Mouse (Mus musculus): ENCODE measurements around the gene Wiz. TPM values are rescaled to one million over a fixed set of nuclear protein-coding genes. Genes with fewer than 3 reads are reported as not detected.

Wiz gene
- total and polyA plus RNA-seq, 2 experiments from 2014 or later, result 28.4 to 56.8 TPM

- DNase-seq (ENCODE audit: low spot score), result peak; percentile 19
- 25% methylated on average over 6 of the region's 6 CpGs for WGBS
These were observed 67.4 kb downstream of the Wiz start for GRCm38 (mm10) chr17:32321836-32322235.

GRCm38 (mm10) chr17:32321390-32321734, 67.9 kb downstream of the Wiz start:
- peak; percentile 42 for TF ChIP-seq CTCF (IDR thresholded peaks at IDR 0.05; ENCODE audit: low read depth)
- WGBS, result 0% methylated on average over 23 of the region's 23 CpGs
- Histone ChIP-seq H3K4me3 (ENCODE audit: low read length) (peak overlapping the region; percentile 90), H3K9me3 (ENCODE audit: low read length) (no peaks in the 10 kb centered on the region), H3K4me2 (ENCODE audit: low read depth, low read length) (peak overlapping the region; percentile 71), H3K9ac (replicated peaks; ENCODE audit: low read length) (peak overlapping the region; percentile 78), H3K27ac (peak overlapping the region; percentile 98), H3K36me3 (ENCODE audit: insufficient read depth, low read length) (peaks cover 21% of the 10 kb centered on the region; the same call in 1 of the 2 replicates), H3K27me3 (ENCODE audit: insufficient read depth, low read length) (no peaks in the 10 kb centered on the region), H3K4me1 (ENCODE audit: insufficient read depth, low read length) (no peaks in the 10 kb centered on the region; the same call in 1 of the 2 replicates)
- DNase-seq (ENCODE audit: low spot score), result no peak
- ATAC-seq, result peak; percentile 75

More at GRCm38 (mm10) chr17:32321836-32322235, 67.4 kb downstream of the Wiz start:
- Histone ChIP-seq H3K27me3 (ENCODE audit: insufficient read depth, low read length) (no peaks in the 10 kb centered on the region), H3K27ac (peak overlapping the region; percentile 98), H3K9ac (replicated peaks; ENCODE audit: low read length) (peak overlapping the region; percentile 78), H3K36me3 (ENCODE audit: insufficient read depth, low read length) (peaks cover 17% of the 10 kb centered on the region; the same call in 1 of the 2 replicates), H3K4me3 (ENCODE audit: low read length) (peak overlapping the region; percentile 90), H3K4me2 (ENCODE audit: low read depth, low read length) (peak overlapping the region; percentile 71), H3K9me3 (ENCODE audit: low read length) (no peaks in the 10 kb centered on the region), H3K4me1 (ENCODE audit: insufficient read depth, low read length) (no peaks in the 10 kb centered on the region; the same call in 1 of the 2 replicates)
- TF ChIP-seq CTCF (IDR thresholded peaks at IDR 0.05; ENCODE audit: low read depth), result no peak
- ATAC-seq, result no peak

- TF ChIP-seq CTCF (IDR thresholded peaks at IDR 0.05; ENCODE audit: low read depth), result no peak; the same call in 1 of the 2 replicates
- Histone ChIP-seq H3K27ac (peak within 1 kb of the TSS; percentile 98), H3K4me3 (ENCODE audit: low read length) (peak within 1 kb of the TSS; percentile 90), H3K4me2 (ENCODE audit: low read depth, low read length) (peak within 1 kb of the TSS; percentile 71), H3K27me3 (ENCODE audit: insufficient read depth, low read length) (no peaks in the 10 kb centered on the region), H3K4me1 (ENCODE audit: insufficient read depth, low read length) (no peaks in the 10 kb centered on the region; the same call in 1 of the 2 replicates), H3K9me3 (ENCODE audit: low read length) (no peaks in the 10 kb centered on the region), H3K36me3 (ENCODE audit: insufficient read depth, low read length) (peaks cover 21% of the 10 kb centered on the region; the same call in 1 of the 2 replicates), H3K9ac (replicated peaks; ENCODE audit: low read length) (peak within 1 kb of the TSS; percentile 95)
- under 1% methylated on average over 83 of the region's 83 CpGs for WGBS
- DNase-seq (ENCODE audit: low spot score) (peak; percentile 99), ATAC-seq (peak; percentile 98)
These were observed 68.4 kb downstream of the Wiz start, which contains the start of gene Akap8 for GRCm38 (mm10) chr17:32320597-32321389. TSS of gene Akap8 (minus strand) at chr17:32321238.

GRCm38 (mm10) chr17:32319950-32320349, 69.3 kb downstream of the Wiz start:
- WGBS, result 2% methylated on average over 7 of the region's 7 CpGs
- no peak for TF ChIP-seq CTCF (IDR thresholded peaks at IDR 0.05; ENCODE audit: low read depth)
- DNase-seq (ENCODE audit: low spot score) (peak; percentile 22), ATAC-seq (no peak)
- H3K4me2 ChIP-seq (ENCODE audit: low read depth, low read length), result peak overlapping the region; percentile 71
- H3K4me3 ChIP-seq (ENCODE audit: low read length), result peak overlapping the region; percentile 90
- peak overlapping the region; percentile 95 for H3K9ac ChIP-seq (replicated peaks; ENCODE audit: low read length)
- H3K27ac ChIP-seq, result peak overlapping the region; percentile 98
- no peaks in the 10 kb centered on the region; the same call in 1 of the 2 replicates for H3K4me1 ChIP-seq (ENCODE audit: insufficient read depth, low read length)
- no peaks in the 10 kb centered on the region for H3K27me3 ChIP-seq (ENCODE audit: insufficient read depth, low read length)
- peaks cover 28% of the 10 kb centered on the region for H3K36me3 ChIP-seq (ENCODE audit: insufficient read depth, low read length)
- no peaks in the 10 kb centered on the region for H3K9me3 ChIP-seq (ENCODE audit: low read length)

GRCm38 (mm10) chr17:32317708-32318107, 71.5 kb downstream of the Wiz start:
- H3K4me1 ChIP-seq (ENCODE audit: insufficient read depth, low read length), result no peaks in the 10 kb centered on the region; the same call in 1 of the 2 replicates
- WGBS, result 84% methylated on average over 3 of the region's 3 CpGs
- H3K27me3 ChIP-seq (ENCODE audit: insufficient read depth, low read length), result no peaks in the 10 kb centered on the region
- DNase-seq (ENCODE audit: low spot score) (no peak), ATAC-seq (no peak)
- no peak overlapping the region for H3K4me2 ChIP-seq (ENCODE audit: low read depth, low read length)
- no peak overlapping the region for H3K27ac ChIP-seq
- H3K9me3 ChIP-seq (ENCODE audit: low read length), result no peaks in the 10 kb centered on the region
- TF ChIP-seq CTCF (IDR thresholded peaks at IDR 0.05; ENCODE audit: low read depth), result peak; percentile 14; the same call in 1 of the 2 replicates
- H3K9ac ChIP-seq (replicated peaks; ENCODE audit: low read length), result no peak overlapping the region
- H3K4me3 ChIP-seq (ENCODE audit: low read length), result no peak overlapping the region
- peaks cover 50% of the 10 kb centered on the region for H3K36me3 ChIP-seq (ENCODE audit: insufficient read depth, low read length)

GRCm38 (mm10) chr17:32317032-32317431, 72.2 kb downstream of the Wiz start:
- 89% methylated on average over 8 of the region's 8 CpGs for WGBS
- no peaks in the 10 kb centered on the region; the same call in 1 of the 2 replicates for H3K4me1 ChIP-seq (ENCODE audit: insufficient read depth, low read length)
- no peak overlapping the region for H3K9ac ChIP-seq (replicated peaks; ENCODE audit: low read length)
- H3K9me3 ChIP-seq (ENCODE audit: low read length), result no peaks in the 10 kb centered on the region
- H3K4me2 ChIP-seq (ENCODE audit: low read depth, low read length), result no peak overlapping the region
- DNase-seq (ENCODE audit: low spot score), result no peak
- no peak for ATAC-seq
- H3K36me3 ChIP-seq (ENCODE audit: insufficient read depth, low read length), result peaks cover 57% of the 10 kb centered on the region
- TF ChIP-seq CTCF (IDR thresholded peaks at IDR 0.05; ENCODE audit: low read depth), result no peak
- H3K27me3 ChIP-seq (ENCODE audit: insufficient read depth, low read length), result no peaks in the 10 kb centered on the region
- no peak overlapping the region for H3K27ac ChIP-seq
- no peak overlapping the region for H3K4me3 ChIP-seq (ENCODE audit: low read length)
